Mouse (Mus musculus) myocyte (in vitro differentiated cells): ENCODE measurements around the gene Kcnmb3.

ENCODE experiments used
- CEBPB ChIP-seq: IDR thresholded peaks from 2 replicates; pipeline ENCODE4 v1.6.1; 2011; ENCODE audit warnings: mild to moderate bottlenecking, moderate library complexity; ENCODE audit not compliant: poor library complexity, insufficient read depth, severe bottlenecking
- MAX ChIP-seq: IDR thresholded peaks from one replicate; pipeline ENCODE4 v1.6.1; 2011; ENCODE audit warnings: low read depth, mild to moderate bottlenecking, control low read depth
- POLR2A ChIP-seq: IDR thresholded peaks from one replicate; pipeline ENCODE4 v1.6.1; 2011; ENCODE audit warnings: low read depth, mild to moderate bottlenecking, control low read depth, moderate library complexity; ENCODE audit not compliant: insufficient read length
- REST ChIP-seq: IDR thresholded peaks from one replicate; pipeline ENCODE4 v1.6.1; 2011; ENCODE audit warnings: mild to moderate bottlenecking, control low read depth, moderate library complexity; ENCODE audit not compliant: insufficient read depth, insufficient read length
- TCF12 ChIP-seq: IDR thresholded peaks from one replicate; pipeline ENCODE4 v1.6.1; 2011; ENCODE audit warnings: mild to moderate bottlenecking, control low read depth; ENCODE audit not compliant: poor library complexity, insufficient read depth, severe bottlenecking
- TCF3 ChIP-seq: IDR thresholded peaks from one replicate; pipeline ENCODE4 v1.6.1; 2011; ENCODE audit warnings: low read depth, control low read depth; ENCODE audit not compliant: insufficient read length
- USF1 ChIP-seq: IDR thresholded peaks from one replicate; pipeline ENCODE4 v1.6.1; 2011; ENCODE audit warnings: low read depth, mild to moderate bottlenecking, control low read depth, moderate library complexity

DNA sequence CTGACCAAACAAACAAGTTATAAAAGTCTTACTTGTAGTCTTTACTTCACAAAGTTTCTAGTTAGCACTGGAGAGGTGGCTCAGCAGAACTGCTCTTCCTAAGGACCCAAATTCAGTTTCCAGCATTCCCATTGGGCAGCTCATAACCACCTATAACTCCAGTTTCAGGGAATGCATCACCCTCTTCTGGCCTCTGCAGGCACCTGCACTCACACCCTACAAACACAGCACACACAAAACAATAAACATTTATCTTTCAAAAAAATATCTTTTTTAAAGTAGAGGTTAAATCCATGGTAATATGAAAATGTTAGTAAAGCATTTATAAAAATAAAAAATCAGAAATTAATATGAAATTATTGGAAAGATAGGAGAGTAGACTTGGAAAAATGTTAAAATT, 50.3 kb downstream of the Kcnmb3 start:
- TF ChIP-seq REST (no peak), POLR2A (no peak), CEBPB (no peak), TCF12 (no peak), MAX (no peak), TCF3 (no peak), USF1 (no peak)
